Mouse (Mus musculus) neutrophil, adult 5-6 weeks (primary cell): ENCODE measurements around the gene Rmdn3. TPM values are rescaled to one million over a fixed set of nuclear protein-coding genes. Genes with fewer than 3 reads are reported as not detected.

Experiments
- ATAC-seq: fragments of 151-379, 151-347 bp; 2 replicates; pipeline ENCODE4 v1.8.0; 2017; ENCODE audit warnings: mild to moderate bottlenecking, moderate TSS enrichment; ENCODE audit not compliant: insufficient number of reproducible peaks, poor library complexity, low FRiP score, severe bottlenecking; ENCODE audit errors: extremely low read depth
- total RNA-seq: library from RNA; stranded (forward); fragments of 200-1000 nt; gene quantifications from 2 replicates; pipeline ENCODE4 v1.2.3, GENCODE M21; 2017

Rmdn3 gene
- total RNA-seq, 1 experiment from 2014 or later = 21.6 TPM

GRCm38 (mm10) chr2:119113121-119113925, 43.5 kb downstream of the Rmdn3 start:
- ATAC-seq = no peak

- ATAC-seq = peak; percentile 94
These were observed 44.3 kb downstream of the Rmdn3 start, which contains the start of gene Rad51 for GRCm38 (mm10) chr2:119112438-119113112. Rad51 (plus strand) TSS chr2:119112793.

GRCm38 (mm10) chr2:119111060-119111459, 45.8 kb downstream of the Rmdn3 start:
- ATAC-seq = no peak

- no peak for ATAC-seq
These were observed 48.3 kb downstream of the Rmdn3 start for GRCm38 (mm10) chr2:119108554-119108953.

- no peak for ATAC-seq
These were observed 50.3 kb downstream of the Rmdn3 start for GRCm38 (mm10) chr2:119106583-119106982.

GRCm38 (mm10) chr2:119101552-119101951, 55.3 kb downstream of the Rmdn3 start:
- ATAC-seq = no peak

Other genes starting within 250 kb of the Rmdn3 start
- gene Chst14, start 230.5 kb downstream of the Rmdn3 start, total RNA-seq = 0.81 and 2.2 TPM in 2 replicates
- gene Ccdc32, start 127.6 kb downstream of the Rmdn3 start, total RNA-seq = 9.0 and 10.9 TPM in 2 replicates
- 5.9 and 7.4 TPM in 2 replicates for gene Rpusd2, start 122.2 kb downstream of the Rmdn3 start, total RNA-seq
- 4.3 and 4.7 TPM in 2 replicates for gene Knl1, start 109.9 kb downstream of the Rmdn3 start, total RNA-seq
- gene Rad51, start 44.2 kb downstream of the Rmdn3 start, total RNA-seq = 1.4 and 4.2 TPM in 2 replicates
- gene Gchfr, start 10.7 kb upstream of the Rmdn3 start, total RNA-seq = 0.70 TPM in 1 of 2 replicates, not detected in the other
- gene Gm14137, start 17.5 kb upstream of the Rmdn3 start, total RNA-seq = 0.98 and 1.0 TPM in 2 replicates
- gene Zfyve19, start 51.6 kb upstream of the Rmdn3 start, total RNA-seq = 41.5 and 46.1 TPM in 2 replicates
- 33.6 and 37.8 TPM in 2 replicates for gene Dnajc17, start 51.8 kb upstream of the Rmdn3 start, total RNA-seq
- gene Ppp1r14d, start 72.9 kb upstream of the Rmdn3 start, total RNA-seq = not detected in 2 replicates
- not detected in 2 replicates for gene Spint1, start 80.3 kb upstream of the Rmdn3 start, total RNA-seq
- 2.7 and 3.1 TPM in 2 replicates for gene Rhov, start 114.2 kb upstream of the Rmdn3 start, total RNA-seq
- 21.4 and 21.6 TPM in 2 replicates for gene Vps18, start 131.7 kb upstream of the Rmdn3 start, total RNA-seq
- not detected in 2 replicates for gene Dll4, start 168.8 kb upstream of the Rmdn3 start, total RNA-seq
- gene Chac1, start 194.2 kb upstream of the Rmdn3 start, total RNA-seq = 18.5 and 18.9 TPM in 2 replicates